13 mouse cellular contexts compared by ENCODE assay signal in genomic region chr1:60702641-60703040, GRCm38 (mm10). TPM values are rescaled to one million over a fixed set of nuclear protein-coding genes. Genes with fewer than 3 reads are reported as not detected.
DNase-seq lines count a peak whose midpoint lies in the region; TF ChIP-seq lines count a peak whose summit lies in the region.
"Had no signal": no experiment of that assay in that cellular context is flagged by ENCODE, and none has a peak within 500 bp of the region (broad histone marks: within the 10 kb centered on the region; RNA-seq: fewer than 3 reads in every experiment).

No protein-coding gene starts in this region.

- no peak for TF ChIP-seq CTCF in gastrocnemius, adult 2 months (IDR thresholded peaks at IDR 0.05)
- no peak for TF ChIP-seq CTCF in spleen, adult 2 months (IDR thresholded peaks at IDR 0.05; ENCODE audit: extremely low read depth, insufficient read depth, insufficient read length, insufficient replicate concordance)

- no peak for TF ChIP-seq POLR2A in spleen, adult 2 months (IDR thresholded peaks at IDR 0.05; ENCODE audit: low read depth, low read length)

- DNase-seq in gastrocnemius, adult 2 months: peak; percentile 34
- DNase-seq in gastrocnemius, postnatal 10 days: no peak
- DNase-seq in spleen, adult 2 months (ENCODE audit: low read depth in 1 of 2, low spot score in 2 of 2): peak; percentile 6 to 21
- DNase-seq in spleen, adult 12 weeks (ENCODE audit: low spot score): no peak
- peak; percentile 12 to 36 for DNase-seq in heart, postnatal 36 days
- DNase-seq in splenic B cell, adult 2 months (ENCODE audit: low read depth, low spot score): peak; percentile 9
- DNase-seq in neural tube, embryonic 10.5 days (ENCODE audit: extremely low spot score, low spot score): no peak
- no peak for DNase-seq in kidney, postnatal 14 days
- DNase-seq: cerebellum, postnatal 10 days; gastrocnemius, postnatal 14 days; kidney, postnatal 4 days; lung, embryonic 14.5 days; right cerebral cortex, postnatal 14 days had no signal

- intact Hi-C loops in gastrocnemius, adult 2 months (cut with DNase I): no loop called here
- intact Hi-C loops in heart, postnatal 36 days (cut with DNase I): no loop called here

- no peaks in the 10 kb centered on the region for H3K36me3 ChIP-seq in spleen, adult 2 months (ENCODE audit: control insufficient read depth, insufficient read depth, low read length)
- H3K36me3 ChIP-seq in splenic B cell, adult 2 months (ENCODE audit: control insufficient read depth, insufficient read depth, low read length, poor library complexity, severe bottlenecking): no peaks in the 10 kb centered on the region

- H3K27ac ChIP-seq in gastrocnemius, adult 2 months: peak overlapping the region; percentile 80
- H3K27ac ChIP-seq in spleen, adult 2 months (ENCODE audit: insufficient read depth, low read length): no peak overlapping the region

- WGBS in spleen, adult 2 months: 3% methylated on average over 2 of the region's 2 CpGs

- H3K27me3 ChIP-seq in spleen, adult 2 months (ENCODE audit: control insufficient read depth, insufficient read depth, low read length): no peaks in the 10 kb centered on the region
- H3K27me3 ChIP-seq in splenic B cell, adult 2 months (ENCODE audit: control insufficient read depth, insufficient read depth, low read length, poor library complexity, severe bottlenecking): no peaks in the 10 kb centered on the region

- H3K4me3 ChIP-seq in gastrocnemius, adult 2 months: 0 out of 2 replicates have a peak overlapping the region, but pooled peaks have one; percentile 5
- H3K4me3 ChIP-seq in spleen, adult 2 months (ENCODE audit: extremely low read depth, insufficient read depth, insufficient read length): no peak overlapping the region

- H3K4me1 ChIP-seq in spleen, adult 2 months (ENCODE audit: control insufficient read depth, insufficient read depth, insufficient read length): peaks cover 3% of the 10 kb centered on the region; the same call in 1 of the 2 replicates

RNA-seq across cellular contexts. Expression of gene Cd28, which starts 14.0 kb away (rescaled TPM):
- total RNA-seq in gastrocnemius, adult 2 months (2021): 1 to 10 TPM; 2.8 to 4.8 TPM
- total RNA-seq in gastrocnemius, postnatal 10 days (2021): 1 to 10 TPM; 3.4 to 5.1 TPM
- 3.6 and 4.3 TPM in 2 replicates for polyA plus RNA-seq in spleen, adult 2 months (2012; rRNA removed)
- total RNA-seq in heart, postnatal 36 days (2021): 10 to 100 TPM in 1 of 2 experiments, 1 to 10 TPM in 1; 9.5 to 13.2 TPM

Comparison
In these comparisons a context has a peak if more than half of its experiments do, and no peak if none do; other contexts are left out.
1. DNase-seq: peak in gastrocnemius, adult 2 months (single experiment), spleen, adult 2 months (2 of 2), heart, postnatal 36 days (2 of 2) and splenic B cell, adult 2 months (single experiment); none in gastrocnemius, postnatal 10 days (single experiment), spleen, adult 12 weeks (single experiment), neural tube, embryonic 10.5 days (single experiment) and kidney, postnatal 14 days (single experiment).